Mouse (Mus musculus): ENCODE results near the gene Msl1. TPM values are rescaled to one million over a fixed set of nuclear protein-coding genes. Genes with fewer than 3 reads are reported as not detected.

Gene Msl1
- polyA plus RNA-seq (2014; fragmentation: Illumina TruSeq; extraction: RNeasy Lipid Tissue Mini Kit (QIAGEN cat#74804); ENCODE audit: low read depth, low replicate concordance) = 35.5 TPM

DNA sequence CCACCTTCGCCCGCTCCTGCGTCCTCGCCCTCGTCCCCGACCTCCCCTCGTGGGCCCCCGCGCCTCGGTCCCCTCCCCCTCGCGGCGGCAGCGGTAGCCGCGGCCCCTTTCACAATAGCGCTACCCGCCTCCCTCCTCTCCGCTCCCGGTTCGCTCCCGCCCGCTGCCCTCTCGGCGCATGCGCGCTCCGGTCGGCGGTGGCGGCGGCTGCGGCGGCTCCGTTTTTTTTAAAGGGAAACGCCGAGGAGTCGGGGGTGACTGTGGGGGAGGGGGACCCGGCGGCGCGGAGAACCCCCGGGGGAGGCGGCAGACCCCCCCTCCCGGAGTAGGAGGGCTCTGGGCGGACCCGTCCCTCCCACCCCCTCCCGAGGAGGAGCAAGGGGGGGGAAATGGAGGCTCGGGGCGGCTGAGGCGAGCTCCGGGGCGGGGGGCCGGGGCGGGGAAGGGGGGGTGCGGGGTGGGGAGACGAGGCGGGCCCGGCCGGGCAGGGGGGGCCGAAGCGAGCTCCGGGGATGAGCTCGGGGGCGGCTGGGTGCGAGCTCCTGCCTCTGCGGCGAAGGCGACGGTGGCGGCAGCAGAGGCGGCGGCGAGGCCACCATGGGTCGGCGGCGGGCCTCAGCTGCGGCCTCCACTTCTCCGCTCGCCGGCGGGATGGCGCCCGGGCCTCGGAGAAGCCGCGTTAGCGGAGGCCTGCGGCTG, at the start of gene Msl1:
Msl1 (plus strand) TSS at position 502 of the 699 bp plus-strand sequence.

DNA sequence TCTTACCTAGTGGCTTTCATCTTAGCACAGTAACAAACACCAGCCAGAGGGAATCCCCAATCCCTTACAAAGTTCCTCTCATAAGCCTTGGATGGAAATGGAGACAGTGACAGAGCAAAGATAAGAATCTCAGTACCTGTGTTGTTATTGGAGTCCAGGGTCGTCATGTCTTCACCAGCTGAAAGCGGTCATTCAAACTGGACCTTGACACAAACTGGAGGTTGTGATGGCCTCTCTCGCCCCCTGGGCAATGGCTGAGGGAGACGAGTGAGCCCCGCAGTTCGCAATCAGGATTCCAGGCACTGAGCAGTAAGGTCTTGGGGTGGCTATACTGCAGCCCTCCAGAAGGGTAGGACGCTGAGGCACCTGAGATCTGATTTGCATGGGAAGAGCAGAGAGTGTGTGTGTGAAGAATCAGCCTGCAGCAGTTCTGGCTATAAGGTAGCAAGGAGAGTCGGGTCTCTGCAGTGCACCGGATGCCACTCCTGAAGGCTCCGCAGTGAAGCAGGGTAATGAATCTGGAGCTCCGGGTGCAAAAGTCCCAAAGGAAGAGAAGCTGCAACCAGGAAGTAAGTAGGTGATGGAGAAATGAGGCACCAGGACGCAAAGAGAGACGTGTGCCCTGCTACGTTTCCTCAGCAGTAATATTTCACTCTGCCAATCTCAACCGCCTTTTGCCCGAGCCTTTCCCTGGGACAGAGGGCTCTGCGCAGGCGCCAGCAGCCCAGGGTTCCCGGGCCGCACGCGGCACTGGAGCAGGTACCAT, 20.6 kb upstream of the Msl1 start, which contains the start of gene Nr1d1:
Nr1d1 (minus strand) TSS at position 752 of the 766 bp plus-strand sequence.

GRCm38 (mm10) chr11:98804605-98805004, 9.3 kb downstream of the Msl1 start, which contains the start of gene Casc3:
TSS of gene Casc3 (plus strand) at chr11:98804905.

GRCm38 (mm10) chr11:98836651-98837141, 41.4 kb downstream of the Msl1 start, which contains the start of gene Rapgefl1:
TSS of gene Rapgefl1 (plus strand) at chr11:98836785.

Other genes with a start within 250 kb of the Msl1 start
- gene Ikzf3, start 249.5 kb upstream of the Msl1 start, polyA plus RNA-seq (2014; fragmentation: Illumina TruSeq; extraction: RNeasy Lipid Tissue Mini Kit (QIAGEN cat#74804); ENCODE audit: low read depth, low replicate concordance) = 0.37 TPM
- gene Zpbp2, start 244.4 kb upstream of the Msl1 start, polyA plus RNA-seq (2014; fragmentation: Illumina TruSeq; extraction: RNeasy Lipid Tissue Mini Kit (QIAGEN cat#74804); ENCODE audit: low read depth, low replicate concordance) = 0.32 TPM
- 17.5 TPM for gene Ormdl3, start 208.1 kb upstream of the Msl1 start, polyA plus RNA-seq (2014; fragmentation: Illumina TruSeq; extraction: RNeasy Lipid Tissue Mini Kit (QIAGEN cat#74804); ENCODE audit: low read depth, low replicate concordance)
- gene Lrrc3c, start 197.2 kb upstream of the Msl1 start, polyA plus RNA-seq (2014; fragmentation: Illumina TruSeq; extraction: RNeasy Lipid Tissue Mini Kit (QIAGEN cat#74804); ENCODE audit: low read depth, low replicate concordance) = not detected
- gene Gm12355, start 169.9 kb upstream of the Msl1 start, polyA plus RNA-seq (2014; fragmentation: Illumina TruSeq; extraction: RNeasy Lipid Tissue Mini Kit (QIAGEN cat#74804); ENCODE audit: low read depth, low replicate concordance) = not detected
- gene Gsdma3, start 169.2 kb upstream of the Msl1 start, polyA plus RNA-seq (2014; fragmentation: Illumina TruSeq; extraction: RNeasy Lipid Tissue Mini Kit (QIAGEN cat#74804); ENCODE audit: low read depth, low replicate concordance) = not detected
- gene Gsdma2, start 148.8 kb upstream of the Msl1 start, polyA plus RNA-seq (2014; fragmentation: Illumina TruSeq; extraction: RNeasy Lipid Tissue Mini Kit (QIAGEN cat#74804); ENCODE audit: low read depth, low replicate concordance) = not detected
- not detected for gene Gsdma, start 131.2 kb upstream of the Msl1 start, polyA plus RNA-seq (2014; fragmentation: Illumina TruSeq; extraction: RNeasy Lipid Tissue Mini Kit (QIAGEN cat#74804); ENCODE audit: low read depth, low replicate concordance)
- 16.6 TPM for gene Psmd3, start 113.0 kb upstream of the Msl1 start, polyA plus RNA-seq (2014; fragmentation: Illumina TruSeq; extraction: RNeasy Lipid Tissue Mini Kit (QIAGEN cat#74804); ENCODE audit: low read depth, low replicate concordance)
- gene Csf3, start 94.3 kb upstream of the Msl1 start, polyA plus RNA-seq (2014; fragmentation: Illumina TruSeq; extraction: RNeasy Lipid Tissue Mini Kit (QIAGEN cat#74804); ENCODE audit: low read depth, low replicate concordance) = not detected
- 2.0 TPM for gene Med24, start 66.1 kb upstream of the Msl1 start, polyA plus RNA-seq (2014; fragmentation: Illumina TruSeq; extraction: RNeasy Lipid Tissue Mini Kit (QIAGEN cat#74804); ENCODE audit: low read depth, low replicate concordance)
- 1.7 TPM for gene Thra, start 54.9 kb upstream of the Msl1 start, polyA plus RNA-seq (2014; fragmentation: Illumina TruSeq; extraction: RNeasy Lipid Tissue Mini Kit (QIAGEN cat#74804); ENCODE audit: low read depth, low replicate concordance)
- 8.0 TPM for gene Nr1d1, start 20.2 kb upstream of the Msl1 start, polyA plus RNA-seq (2014; fragmentation: Illumina TruSeq; extraction: RNeasy Lipid Tissue Mini Kit (QIAGEN cat#74804); ENCODE audit: low read depth, low replicate concordance)
- 8.3 TPM for gene Casc3, start 9.4 kb downstream of the Msl1 start, polyA plus RNA-seq (2014; fragmentation: Illumina TruSeq; extraction: RNeasy Lipid Tissue Mini Kit (QIAGEN cat#74804); ENCODE audit: low read depth, low replicate concordance)
- gene Rapgefl1, start 41.3 kb downstream of the Msl1 start, polyA plus RNA-seq (2014; fragmentation: Illumina TruSeq; extraction: RNeasy Lipid Tissue Mini Kit (QIAGEN cat#74804); ENCODE audit: low read depth, low replicate concordance) = not detected
- 4.0 TPM for gene Wipf2, start 68.1 kb downstream of the Msl1 start, polyA plus RNA-seq (2014; fragmentation: Illumina TruSeq; extraction: RNeasy Lipid Tissue Mini Kit (QIAGEN cat#74804); ENCODE audit: low read depth, low replicate concordance)
- gene Cdc6, start 112.3 kb downstream of the Msl1 start, polyA plus RNA-seq (2014; fragmentation: Illumina TruSeq; extraction: RNeasy Lipid Tissue Mini Kit (QIAGEN cat#74804); ENCODE audit: low read depth, low replicate concordance) = 0.08 TPM
- gene Rara, start 132.3 kb downstream of the Msl1 start, polyA plus RNA-seq (2014; fragmentation: Illumina TruSeq; extraction: RNeasy Lipid Tissue Mini Kit (QIAGEN cat#74804); ENCODE audit: low read depth, low replicate concordance) = 1.1 TPM
- gene Gjd3, start 187.5 kb downstream of the Msl1 start, polyA plus RNA-seq (2014; fragmentation: Illumina TruSeq; extraction: RNeasy Lipid Tissue Mini Kit (QIAGEN cat#74804); ENCODE audit: low read depth, low replicate concordance) = not detected
- 0.58 TPM for gene Top2a, start 228.7 kb downstream of the Msl1 start, polyA plus RNA-seq (2014; fragmentation: Illumina TruSeq; extraction: RNeasy Lipid Tissue Mini Kit (QIAGEN cat#74804); ENCODE audit: low read depth, low replicate concordance)
- gene Igfbp4, start 245.7 kb downstream of the Msl1 start, polyA plus RNA-seq (2014; fragmentation: Illumina TruSeq; extraction: RNeasy Lipid Tissue Mini Kit (QIAGEN cat#74804); ENCODE audit: low read depth, low replicate concordance) = 267 TPM

All from liver, adult 10 weeks (tissue).